Mouse (Mus musculus) thymus, postnatal 0 days (tissue): Measurements from ENCODE around the gene Smc3. TPM values are rescaled to one million over a fixed set of nuclear protein-coding genes. Genes with fewer than 3 reads are reported as not detected.
A peak's percentile ranks its signal among the peaks of the same experiment; 100 is the strongest.

Experiments used
- DNase-seq: peaks from one replicate; pipeline ENCODE4 v3.0.0-alpha.2; 2015; ENCODE audit warnings: low spot score
- polyA plus RNA-seq: library from polyadenylated mRNA; unstranded; fragments of >200 nt; fragmentation: Nextera tagmentation; extraction: Ambion mirVana; gene quantifications from 2 replicates; pipeline ENCODE4 v1.2.1, GENCODE M21; 2015

The Smc3 gene
- polyA plus RNA-seq = 67.0 and 72.5 TPM in 2 replicates

DNA sequence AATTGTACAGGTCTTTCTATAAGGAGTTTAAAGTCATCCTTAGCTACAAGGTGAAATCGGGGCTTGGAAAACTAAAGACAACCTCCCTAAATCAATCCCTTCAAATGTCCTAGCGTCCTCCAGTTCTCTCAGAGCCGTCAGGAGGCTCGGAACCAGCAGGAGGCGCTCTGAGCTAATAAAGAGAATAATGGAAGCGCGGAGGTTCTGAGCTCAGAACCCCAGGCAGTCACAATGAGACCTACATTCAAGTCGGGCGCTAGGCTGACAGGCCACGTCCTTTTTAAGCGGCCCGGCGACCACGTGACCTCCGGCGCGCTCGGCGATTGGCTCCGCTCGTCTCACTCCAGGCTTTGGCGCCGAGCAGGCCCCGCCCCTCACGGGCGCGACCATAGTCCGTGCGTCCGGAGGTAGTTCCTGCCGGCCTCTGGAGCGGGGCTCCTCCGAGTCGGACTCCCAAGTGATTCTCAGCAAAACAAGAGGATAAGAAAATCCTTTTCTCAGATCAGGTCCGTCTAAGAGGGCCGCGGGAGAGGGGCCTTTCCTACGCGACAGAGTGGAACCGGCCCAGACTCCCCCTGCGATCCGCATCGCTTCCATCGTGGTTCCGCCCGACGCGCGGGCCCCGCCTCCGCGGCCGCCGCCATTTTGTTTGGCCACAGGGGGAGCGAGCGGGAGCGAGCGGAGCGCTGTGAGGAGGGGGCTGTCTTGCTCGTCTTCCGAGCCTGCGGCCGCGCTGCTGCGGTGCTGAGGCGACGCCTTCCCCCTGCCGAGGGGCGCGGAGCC lies at the start of gene Smc3:
Smc3 (plus strand) TSS at position 642 of the 783 bp plus-strand sequence.
- peak; percentile 97 for DNase-seq

DNA sequence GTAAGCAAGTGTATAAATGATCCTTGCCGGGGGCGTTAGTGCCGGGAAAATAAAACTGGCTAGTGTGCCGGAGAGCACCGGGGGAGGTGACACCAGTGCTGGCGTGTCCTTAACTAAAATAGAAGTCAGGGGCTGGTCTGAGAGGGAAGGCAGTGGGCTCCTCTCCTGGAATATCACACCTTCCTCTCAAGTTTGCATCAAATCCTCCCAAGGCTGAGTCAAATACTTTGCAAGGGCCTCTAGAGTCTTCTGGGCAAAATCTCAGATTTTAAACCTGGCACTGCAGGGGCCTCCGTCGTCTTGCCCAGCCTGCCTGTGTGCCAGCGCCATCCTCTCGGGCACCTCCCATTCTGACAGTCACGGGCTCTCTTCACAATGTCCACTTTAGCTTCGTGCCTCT lies 49.2 kb upstream of the Smc3 start:
- DNase-seq = no peak

GRCm38 (mm10) chr19:53552216-53552786 lies 47.9 kb upstream of the Smc3 start:
- DNase-seq = no peak

- DNase-seq = no peak
These were observed 47.4 kb upstream of the Smc3 start for GRCm38 (mm10) chr19:53552795-53553194.

- DNase-seq = no peak
These were observed 45.8 kb upstream of the Smc3 start for GRCm38 (mm10) chr19:53554402-53554801.

DNA sequence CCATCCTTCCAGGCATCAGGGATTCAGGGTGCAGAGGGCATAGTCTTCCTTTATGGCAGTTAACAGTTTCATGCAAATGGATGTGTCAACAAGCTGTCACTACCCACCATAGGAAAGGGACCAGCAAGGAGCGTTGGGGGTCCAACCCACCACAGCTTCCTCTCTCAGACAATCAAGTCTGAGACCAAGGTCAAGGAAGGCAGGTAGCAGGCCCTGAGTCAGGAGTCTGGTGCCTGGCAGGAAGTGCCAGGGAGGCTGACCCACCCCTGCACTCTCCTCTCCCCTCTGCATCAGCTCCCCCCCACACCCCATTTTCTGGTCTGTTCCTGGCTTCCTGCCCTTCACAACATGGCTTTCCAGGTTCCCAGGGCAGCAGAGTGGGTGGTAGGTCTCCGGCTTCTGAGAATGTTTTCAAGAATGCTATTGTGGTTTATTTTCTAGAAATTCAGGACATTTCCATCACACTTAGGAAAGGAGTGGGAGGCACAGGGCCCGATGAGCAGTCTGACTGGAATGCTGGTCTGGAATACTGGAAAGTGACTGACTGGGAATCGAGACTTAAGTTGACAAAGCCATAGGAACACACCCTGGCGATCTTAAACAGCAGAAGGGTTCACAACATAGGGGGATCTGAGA lies 45.1 kb upstream of the Smc3 start:
- DNase-seq = no peak

- no peak for DNase-seq
These were observed 43.4 kb upstream of the Smc3 start for GRCm38 (mm10) chr19:53556841-53557240.

DNA sequence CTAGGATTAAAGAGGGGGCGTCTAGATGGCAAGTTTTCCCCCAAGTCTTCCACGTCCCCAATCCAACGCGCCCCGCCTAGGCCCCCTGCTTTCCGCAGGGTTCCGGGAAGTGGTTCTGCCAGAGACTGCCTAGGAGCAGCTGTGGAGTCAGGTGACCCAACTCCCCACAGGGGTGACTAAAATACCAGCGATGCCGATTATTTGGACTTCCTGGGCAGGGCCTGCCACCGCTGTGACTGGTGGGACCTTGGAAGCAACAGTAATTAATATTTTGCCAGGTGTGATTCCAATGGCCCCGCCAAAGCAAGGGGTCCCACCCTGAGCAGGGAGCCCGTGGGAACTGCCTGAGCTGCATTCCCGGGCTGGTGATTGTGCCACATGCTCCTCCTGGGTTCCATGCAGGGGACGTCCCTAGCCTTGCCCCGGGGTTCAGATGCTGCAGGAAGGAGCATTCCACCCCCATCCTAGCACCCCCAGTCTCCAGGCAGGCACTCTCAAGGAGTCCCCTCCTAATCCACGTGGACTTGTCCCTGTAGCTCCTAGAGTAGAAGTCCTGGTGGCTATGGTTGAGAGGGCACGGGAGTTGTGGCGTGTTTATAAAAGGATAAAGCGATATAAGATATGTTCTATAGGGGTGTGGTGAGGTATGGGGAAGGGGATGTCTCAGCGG lies 42.8 kb upstream of the Smc3 start:
- peak; percentile 44 for DNase-seq

DNA sequence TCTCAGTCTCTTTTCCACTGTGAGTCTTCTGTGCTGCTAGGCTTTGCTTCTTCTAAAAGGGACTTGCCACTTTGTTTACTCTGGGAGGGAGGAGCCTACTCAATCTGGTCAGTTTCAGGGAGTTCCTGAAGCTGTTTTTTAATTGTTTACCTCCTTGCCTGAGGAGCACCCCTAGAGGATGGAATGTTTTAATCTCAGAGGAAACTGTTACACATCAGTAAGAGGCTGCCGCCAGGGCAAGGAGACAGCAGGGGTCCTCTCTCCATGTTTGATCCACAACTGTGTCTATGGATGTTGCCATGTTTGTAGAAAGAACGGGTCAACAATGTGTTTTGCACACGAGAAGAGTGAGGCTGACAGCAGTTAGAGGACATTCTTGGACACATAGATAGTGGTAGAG lies 39.8 kb upstream of the Smc3 start:
- no peak for DNase-seq

DNA sequence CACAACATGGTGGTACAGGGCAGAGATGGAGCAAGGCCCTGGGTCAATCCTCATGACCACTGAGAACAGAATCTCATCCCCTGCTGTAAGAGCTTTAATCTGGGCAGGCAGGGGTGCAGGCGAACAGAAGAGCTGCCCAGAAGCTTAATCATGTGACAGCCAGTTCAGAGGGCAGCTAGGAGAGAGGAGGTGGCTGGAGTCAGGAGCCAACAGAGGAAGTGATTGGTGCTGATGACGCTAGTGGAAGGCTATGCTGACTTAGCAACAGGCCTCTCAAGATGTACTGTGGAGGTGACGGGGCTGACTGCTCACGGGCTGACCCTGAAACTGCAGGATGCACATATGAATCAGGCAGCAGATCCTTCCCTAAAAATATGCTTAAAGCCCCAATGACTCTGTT lies 36.0 kb upstream of the Smc3 start:
- no peak for DNase-seq

GRCm38 (mm10) chr19:53565565-53566277 lies 34.5 kb upstream of the Smc3 start:
- peak; percentile 47 for DNase-seq

- no peak for DNase-seq
These were observed 32.3 kb upstream of the Smc3 start for GRCm38 (mm10) chr19:53567864-53568263.

DNA sequence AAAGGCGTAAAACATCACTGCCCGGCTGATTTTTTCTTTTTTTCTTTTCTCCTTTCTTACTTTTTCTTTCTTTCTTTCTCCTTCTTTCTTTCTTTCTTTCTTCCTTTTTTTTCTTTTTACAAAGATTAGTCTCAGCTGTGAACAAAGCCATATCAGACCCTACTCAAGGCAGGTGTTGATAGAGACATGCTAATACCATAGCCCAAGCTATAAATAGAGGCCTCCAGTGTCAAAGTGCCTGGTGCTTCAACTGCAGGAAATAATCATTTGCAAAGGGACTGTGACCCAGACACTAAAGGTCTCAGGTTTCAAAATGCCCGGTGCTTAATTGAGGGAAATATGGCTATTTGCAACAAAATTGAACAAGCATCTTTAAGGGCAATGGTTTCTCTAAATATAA lies 31.6 kb upstream of the Smc3 start:
- DNase-seq = no peak

- DNase-seq = no peak
These were observed 29.1 kb upstream of the Smc3 start for GRCm38 (mm10) chr19:53571056-53571455.

- DNase-seq = no peak
These were observed 28.4 kb upstream of the Smc3 start for GRCm38 (mm10) chr19:53571501-53572428.

DNA sequence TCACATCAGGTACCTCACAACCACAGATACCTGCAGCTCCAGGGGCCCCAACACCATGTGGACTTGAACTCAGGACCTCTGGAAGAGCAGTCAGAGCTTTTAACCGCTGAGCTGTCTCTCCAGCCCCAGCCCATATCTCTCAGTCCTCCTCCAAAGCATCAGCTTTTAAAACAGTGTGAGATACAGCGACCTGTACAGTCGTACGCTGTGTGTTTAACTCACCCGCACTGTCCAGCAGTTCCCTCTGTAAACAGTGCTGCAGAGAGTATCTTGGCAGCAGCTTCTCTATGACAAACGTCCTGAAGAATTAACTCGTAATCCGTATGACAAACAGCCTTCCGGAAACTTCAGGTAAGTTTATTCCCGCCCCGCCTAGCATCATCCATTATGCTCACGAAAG lies 27.6 kb upstream of the Smc3 start:
- no peak for DNase-seq

DNA sequence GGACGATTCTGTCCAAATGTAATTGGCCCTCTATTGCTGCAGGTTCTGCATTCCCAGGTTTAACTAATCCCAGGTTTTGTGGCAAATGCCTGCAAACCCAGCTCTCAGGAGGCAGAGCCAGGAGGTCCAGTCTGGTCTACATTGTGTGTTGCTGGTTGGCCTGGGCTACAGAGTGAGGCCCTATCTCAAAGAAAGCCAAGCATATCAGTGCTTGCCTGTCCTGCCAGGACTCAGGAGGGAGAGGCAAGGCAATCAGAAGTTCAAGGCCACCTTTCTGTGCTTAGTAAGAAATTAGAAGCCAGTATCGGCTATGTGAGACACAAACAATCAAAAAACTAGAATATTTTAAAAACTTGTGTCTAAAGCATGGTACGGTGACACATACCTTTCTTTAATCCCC lies 27.0 kb upstream of the Smc3 start:
- no peak for DNase-seq

GRCm38 (mm10) chr19:53574131-53574530 lies 26.1 kb upstream of the Smc3 start:
- DNase-seq = no peak

GRCm38 (mm10) chr19:53574546-53574945 lies 25.7 kb upstream of the Smc3 start:
- no peak for DNase-seq

GRCm38 (mm10) chr19:53575296-53576010 lies 24.7 kb upstream of the Smc3 start:
- DNase-seq = no peak
